In genomic region chr9:21816716-21817305, GRCm38 (mm10) we compare ENCODE assay signal across 23 mouse cellular contexts. TPM values are rescaled to one million over a fixed set of nuclear protein-coding genes. Genes with fewer than 3 reads are reported as not detected.
DNase-seq lines count a peak whose midpoint lies in the region; ATAC-seq lines count a peak whose summit lies in the region.
"Had no signal": no experiment of that assay in that cellular context is flagged by ENCODE, and none has a peak within 500 bp of the region (broad histone marks: within the 10 kb centered on the region; RNA-seq: fewer than 3 reads in every experiment).

No protein-coding gene starts in this region.

- 74% methylated on average over 9 of the region's 9 CpGs for WGBS in embryonic facial prominence, embryonic 11.5 days
- 79% methylated on average over 9 of the region's 9 CpGs for WGBS in embryonic facial prominence, embryonic 10.5 days
- 45% methylated on average over 9 of the region's 9 CpGs for WGBS in liver, embryonic 13.5 days (ENCODE audit: insufficient replicate concordance)
- 63% methylated on average over 9 of the region's 9 CpGs for WGBS in liver, embryonic 11.5 days
- 41% methylated on average over 9 of the region's 9 CpGs for WGBS in liver, embryonic 16.5 days (ENCODE audit: insufficient replicate concordance)

- H3K9me3 ChIP-seq in embryonic facial prominence, embryonic 11.5 days (replicated peaks; ENCODE audit: control insufficient read depth, low read length), result no peaks in the 10 kb centered on the region
- no peaks in the 10 kb centered on the region for H3K9me3 ChIP-seq in embryonic facial prominence, embryonic 10.5 days
- H3K9me3 ChIP-seq in liver, embryonic 13.5 days (replicated peaks), result no peaks in the 10 kb centered on the region
- no peaks in the 10 kb centered on the region for H3K9me3 ChIP-seq in liver, embryonic 11.5 days (ENCODE audit: control insufficient read depth, low read length)
- no peaks in the 10 kb centered on the region for H3K9me3 ChIP-seq in liver, embryonic 16.5 days (replicated peaks; ENCODE audit: control insufficient read depth, low read length)
- H3K9me3 ChIP-seq: embryonic facial prominence, embryonic 12.5 days; heart, embryonic 15.5 days; hindbrain, embryonic 10.5 days had no signal

- no peak overlapping the region for H3K4me3 ChIP-seq in embryonic facial prominence, embryonic 11.5 days (ENCODE audit: low read depth, low read length)
- no peak overlapping the region for H3K4me3 ChIP-seq in embryonic facial prominence, embryonic 10.5 days
- H3K4me3 ChIP-seq in liver, embryonic 13.5 days (replicated peaks), result no peak overlapping the region
- H3K4me3 ChIP-seq in liver, embryonic 11.5 days (ENCODE audit: low read depth, low read length), result no peak overlapping the region
- no peak overlapping the region for H3K4me3 ChIP-seq in liver, embryonic 16.5 days (ENCODE audit: low read depth, low read length)
- H3K4me3 ChIP-seq: embryonic facial prominence, embryonic 12.5 days; erythroblast, embryonic 14.5 days; heart, embryonic 15.5 days; hindbrain, embryonic 10.5 days had no signal

- no peaks in the 10 kb centered on the region for H3K36me3 ChIP-seq in embryonic facial prominence, embryonic 11.5 days (replicated peaks; ENCODE audit: control insufficient read depth, insufficient read depth, low read depth, low read length)
- H3K36me3 ChIP-seq in embryonic facial prominence, embryonic 10.5 days (replicated peaks), result peaks cover 78% of the 10 kb centered on the region
- H3K36me3 ChIP-seq in liver, embryonic 13.5 days, result 0 out of 2 replicates have a peak, but pooled peaks cover 4% of the 10 kb centered on the region
- peaks cover 3% of the 10 kb centered on the region for H3K36me3 ChIP-seq in liver, embryonic 11.5 days (ENCODE audit: control insufficient read depth, insufficient read depth, low read length)
- no peaks in the 10 kb centered on the region for H3K36me3 ChIP-seq in liver, embryonic 16.5 days (ENCODE audit: control insufficient read depth, insufficient read depth)
- H3K36me3 ChIP-seq in splenic B cell, adult 2 months (ENCODE audit: control insufficient read depth, insufficient read depth, low read length, poor library complexity, severe bottlenecking), result no peaks in the 10 kb centered on the region

- H3K4me1 ChIP-seq in embryonic facial prominence, embryonic 11.5 days (ENCODE audit: control insufficient read depth, insufficient read depth, low read length), result no peaks in the 10 kb centered on the region
- H3K4me1 ChIP-seq in embryonic facial prominence, embryonic 10.5 days, result peaks cover 6% of the 10 kb centered on the region; the same call in 1 of the 2 replicates
- H3K4me1 ChIP-seq in liver, embryonic 13.5 days (replicated peaks), result peaks cover 18% of the 10 kb centered on the region
- peaks cover 2% of the 10 kb centered on the region; the same call in 1 of the 2 replicates for H3K4me1 ChIP-seq in liver, embryonic 11.5 days (replicated peaks; ENCODE audit: control insufficient read depth, insufficient read depth, low read length)
- H3K4me1 ChIP-seq in liver, embryonic 16.5 days (ENCODE audit: control insufficient read depth, low read depth, low read length), result peaks cover 6% of the 10 kb centered on the region
- H3K4me1 ChIP-seq: embryonic facial prominence, embryonic 12.5 days; heart, embryonic 15.5 days had no signal

- H3K27ac ChIP-seq in embryonic facial prominence, embryonic 11.5 days (replicated peaks; ENCODE audit: low read depth, low read length), result no peak overlapping the region
- H3K27ac ChIP-seq in embryonic facial prominence, embryonic 10.5 days (replicated peaks), result no peak overlapping the region
- no peak overlapping the region for H3K27ac ChIP-seq in liver, embryonic 13.5 days
- H3K27ac ChIP-seq in liver, embryonic 11.5 days (ENCODE audit: low read depth, low read length), result no peak overlapping the region
- H3K27ac ChIP-seq in liver, embryonic 16.5 days (ENCODE audit: low read length), result no peak overlapping the region
- H3K27ac ChIP-seq: embryonic facial prominence, embryonic 12.5 days; heart, embryonic 15.5 days; hindbrain, embryonic 10.5 days had no signal

- no peak for DNase-seq in embryonic facial prominence, embryonic 11.5 days (ENCODE audit: low spot score)
- no peak for DNase-seq in embryonic facial prominence, embryonic 10.5 days (ENCODE audit: low spot score)
- no peak for DNase-seq in liver, embryonic 13.5 days
- no peak for DNase-seq in liver, embryonic 11.5 days (ENCODE audit: low spot score)
- peak; percentile 6 for DNase-seq in splenic B cell, adult 2 months (ENCODE audit: low read depth, low spot score)
- DNase-seq in urinary bladder, postnatal 4 days (ENCODE audit: low spot score in 2 of 2), result no peak
- no peak for DNase-seq in layer of hippocampus, postnatal 10 days (ENCODE audit: low spot score in 2 of 2)
- DNase-seq: cerebellum, adult 2 months; gastrocnemius, postnatal 25 days; kidney, adult 9 months; lung, postnatal 14 days; right cerebral cortex, postnatal 14 days; spleen, adult 18-20 months had no signal

- H3K27me3 ChIP-seq in embryonic facial prominence, embryonic 11.5 days (ENCODE audit: control insufficient read depth, insufficient read depth, low read length), result no peaks in the 10 kb centered on the region
- no peaks in the 10 kb centered on the region for H3K27me3 ChIP-seq in embryonic facial prominence, embryonic 10.5 days (replicated peaks; ENCODE audit: low read depth, poor library complexity, severe bottlenecking)
- H3K27me3 ChIP-seq in liver, embryonic 13.5 days, result no peaks in the 10 kb centered on the region
- no peaks in the 10 kb centered on the region for H3K27me3 ChIP-seq in liver, embryonic 11.5 days (replicated peaks; ENCODE audit: control insufficient read depth, insufficient read depth, low read length)
- no peaks in the 10 kb centered on the region for H3K27me3 ChIP-seq in liver, embryonic 16.5 days (ENCODE audit: control insufficient read depth, insufficient read depth, low read depth, low read length)
- no peaks in the 10 kb centered on the region for H3K27me3 ChIP-seq in splenic B cell, adult 2 months (ENCODE audit: control insufficient read depth, insufficient read depth, low read length, poor library complexity, severe bottlenecking)
- H3K27me3 ChIP-seq: CH12.LX; embryonic facial prominence, embryonic 12.5 days; heart, embryonic 15.5 days had no signal

- ATAC-seq in embryonic facial prominence, embryonic 11.5 days (replicated peaks; ENCODE audit: insufficient number of reproducible peaks, low FRiP score, low TSS enrichment, low read depth), result 0 out of 2 replicates have a peak, but pooled peaks have one; percentile 25
- ATAC-seq in liver, embryonic 13.5 days (ENCODE audit: low read depth), result peak; percentile 50; the same call in 1 of the 2 replicates
- ATAC-seq in liver, embryonic 11.5 days (replicated peaks; ENCODE audit: low FRiP score), result no peak; the same call in 1 of the 2 replicates
- peak; percentile 58 for ATAC-seq in liver, embryonic 16.5 days (ENCODE audit: low read depth)
- ATAC-seq: forebrain, embryonic 14.5 days had no signal

- H3K4me2 ChIP-seq in embryonic facial prominence, embryonic 11.5 days (ENCODE audit: low read depth, low read length), result no peak overlapping the region
- H3K4me2 ChIP-seq in liver, embryonic 13.5 days, result no peak overlapping the region
- no peak overlapping the region for H3K4me2 ChIP-seq in liver, embryonic 11.5 days
- no peak overlapping the region for H3K4me2 ChIP-seq in liver, embryonic 16.5 days (ENCODE audit: low read depth, low read length)
- H3K4me2 ChIP-seq: embryonic facial prominence, embryonic 12.5 days; heart, embryonic 15.5 days had no signal

- H3K9ac ChIP-seq in embryonic facial prominence, embryonic 11.5 days (replicated peaks; ENCODE audit: low read length), result no peak overlapping the region
- H3K9ac ChIP-seq in liver, embryonic 13.5 days, result no peak overlapping the region
- no peak overlapping the region for H3K9ac ChIP-seq in liver, embryonic 11.5 days (ENCODE audit: low read depth, low read length)
- H3K9ac ChIP-seq in liver, embryonic 16.5 days (ENCODE audit: low read depth, low read length), result no peak overlapping the region
- H3K9ac ChIP-seq: embryonic facial prominence, embryonic 12.5 days; heart, embryonic 15.5 days had no signal

RNA-seq across cellular contexts. Expression of gene Kank2, which starts 18.3 kb away (rescaled TPM):
- polyA plus RNA-seq in embryonic facial prominence, embryonic 11.5 days (2014; fragmentation: Nextera tagmentation; extraction: Ambion mirVana), result 6.1 and 7.6 TPM in 2 replicates
- 15.3 and 17.8 TPM in 2 replicates for polyA plus RNA-seq in embryonic facial prominence, embryonic 10.5 days (2016; fragmentation: Nextera tagmentation; extraction: Ambion mirVana)
- 2.6 and 3.4 TPM in 2 replicates for polyA plus RNA-seq in liver, embryonic 13.5 days (2015; fragmentation: Nextera tagmentation; extraction: Ambion mirVana)
- 4.7 and 6.7 TPM in 2 replicates for polyA plus RNA-seq in liver, embryonic 11.5 days (2014; fragmentation: Nextera tagmentation; extraction: Ambion mirVana)
- polyA plus RNA-seq in liver, embryonic 16.5 days (2015; fragmentation: Nextera tagmentation; extraction: Ambion mirVana), result 3.8 and 5.0 TPM in 2 replicates
- 1 to 10 TPM; 7.5 to 7.8 TPM for total RNA-seq in layer of hippocampus, postnatal 10 days (2021)

RNA-seq across cellular contexts. Expression of gene Angptl8, which starts 18.5 kb away (rescaled TPM):
- polyA plus RNA-seq in embryonic facial prominence, embryonic 11.5 days (2014; fragmentation: Nextera tagmentation; extraction: Ambion mirVana), result 0.25 TPM in 1 of 2 replicates, not detected in the other
- polyA plus RNA-seq in embryonic facial prominence, embryonic 10.5 days (2016; fragmentation: Nextera tagmentation; extraction: Ambion mirVana), result 0.48 and 0.52 TPM in 2 replicates
- polyA plus RNA-seq in liver, embryonic 13.5 days (2015; fragmentation: Nextera tagmentation; extraction: Ambion mirVana), result 15.5 and 16.1 TPM in 2 replicates
- polyA plus RNA-seq in liver, embryonic 11.5 days (2014; fragmentation: Nextera tagmentation; extraction: Ambion mirVana), result 16.1 and 17.4 TPM in 2 replicates
- polyA plus RNA-seq in liver, embryonic 16.5 days (2015; fragmentation: Nextera tagmentation; extraction: Ambion mirVana), result 51.1 and 55.7 TPM in 2 replicates
- not detected for total RNA-seq in layer of hippocampus, postnatal 10 days (2021)
- total RNA-seq: CH12.LX; left cerebral cortex, postnatal 36 days; megakaryocyte-erythroid progenitor cell, adult 5-6 weeks; midbrain, postnatal 0 days had no signal
- polyA plus RNA-seq: cerebellum, adult 2 months; forebrain, embryonic 14.5 days had no signal

RNA-seq across cellular contexts. Expression of gene Dock6, which starts 35.6 kb away (rescaled TPM):
- 15.6 and 17.8 TPM in 2 replicates for polyA plus RNA-seq in embryonic facial prominence, embryonic 11.5 days (2014; fragmentation: Nextera tagmentation; extraction: Ambion mirVana)
- 27.2 and 28.0 TPM in 2 replicates for polyA plus RNA-seq in embryonic facial prominence, embryonic 10.5 days (2016; fragmentation: Nextera tagmentation; extraction: Ambion mirVana)
- 3.9 and 4.1 TPM in 2 replicates for polyA plus RNA-seq in liver, embryonic 13.5 days (2015; fragmentation: Nextera tagmentation; extraction: Ambion mirVana)
- 14.9 and 21.6 TPM in 2 replicates for polyA plus RNA-seq in liver, embryonic 11.5 days (2014; fragmentation: Nextera tagmentation; extraction: Ambion mirVana)
- 5.0 and 5.3 TPM in 2 replicates for polyA plus RNA-seq in liver, embryonic 16.5 days (2015; fragmentation: Nextera tagmentation; extraction: Ambion mirVana)
- 10 to 100 TPM; 32.6 to 34.5 TPM for total RNA-seq in layer of hippocampus, postnatal 10 days (2021)

RNA-seq across cellular contexts. Expression of gene Spc24, which starts 56.7 kb away (rescaled TPM):
- 126 and 132 TPM in 2 replicates for polyA plus RNA-seq in embryonic facial prominence, embryonic 11.5 days (2014; fragmentation: Nextera tagmentation; extraction: Ambion mirVana)
- polyA plus RNA-seq in embryonic facial prominence, embryonic 10.5 days (2016; fragmentation: Nextera tagmentation; extraction: Ambion mirVana), result 187 TPM in 2 replicates
- 86.3 and 91.5 TPM in 2 replicates for polyA plus RNA-seq in liver, embryonic 13.5 days (2015; fragmentation: Nextera tagmentation; extraction: Ambion mirVana)
- 151 and 170 TPM in 2 replicates for polyA plus RNA-seq in liver, embryonic 11.5 days (2014; fragmentation: Nextera tagmentation; extraction: Ambion mirVana)
- polyA plus RNA-seq in liver, embryonic 16.5 days (2015; fragmentation: Nextera tagmentation; extraction: Ambion mirVana), result 68.0 and 75.7 TPM in 2 replicates
- total RNA-seq in layer of hippocampus, postnatal 10 days (2021), result 1 to 10 TPM; 4.6 to 6.4 TPM

Comparison
In these comparisons a context has a peak if more than half of its experiments do, and no peak if none do; other contexts are left out.
1. RNA of gene Angptl8, which starts 18.5 kb away (polyA plus RNA-seq): 51.1 to 55.7 TPM in liver, embryonic 16.5 days, 16.1 to 17.4 TPM in liver, embryonic 11.5 days and 15.5 to 16.1 TPM in liver, embryonic 13.5 days; 0.48 to 0.52 TPM in embryonic facial prominence, embryonic 10.5 days and 0.25 TPM in embryonic facial prominence, embryonic 11.5 days; every median in the first group is over 10 times any median in the second.